Mouse (Mus musculus): ENCODE measurements around the gene Fam3a. TPM values are rescaled to one million over a fixed set of nuclear protein-coding genes. Genes with fewer than 3 reads are reported as not detected.

Gene Fam3a
- polyA plus RNA-seq (2012; fragmentation: generic; extraction: Trizol), result 10 to 100 TPM; 12.8 to 47.3 TPM

DNA sequence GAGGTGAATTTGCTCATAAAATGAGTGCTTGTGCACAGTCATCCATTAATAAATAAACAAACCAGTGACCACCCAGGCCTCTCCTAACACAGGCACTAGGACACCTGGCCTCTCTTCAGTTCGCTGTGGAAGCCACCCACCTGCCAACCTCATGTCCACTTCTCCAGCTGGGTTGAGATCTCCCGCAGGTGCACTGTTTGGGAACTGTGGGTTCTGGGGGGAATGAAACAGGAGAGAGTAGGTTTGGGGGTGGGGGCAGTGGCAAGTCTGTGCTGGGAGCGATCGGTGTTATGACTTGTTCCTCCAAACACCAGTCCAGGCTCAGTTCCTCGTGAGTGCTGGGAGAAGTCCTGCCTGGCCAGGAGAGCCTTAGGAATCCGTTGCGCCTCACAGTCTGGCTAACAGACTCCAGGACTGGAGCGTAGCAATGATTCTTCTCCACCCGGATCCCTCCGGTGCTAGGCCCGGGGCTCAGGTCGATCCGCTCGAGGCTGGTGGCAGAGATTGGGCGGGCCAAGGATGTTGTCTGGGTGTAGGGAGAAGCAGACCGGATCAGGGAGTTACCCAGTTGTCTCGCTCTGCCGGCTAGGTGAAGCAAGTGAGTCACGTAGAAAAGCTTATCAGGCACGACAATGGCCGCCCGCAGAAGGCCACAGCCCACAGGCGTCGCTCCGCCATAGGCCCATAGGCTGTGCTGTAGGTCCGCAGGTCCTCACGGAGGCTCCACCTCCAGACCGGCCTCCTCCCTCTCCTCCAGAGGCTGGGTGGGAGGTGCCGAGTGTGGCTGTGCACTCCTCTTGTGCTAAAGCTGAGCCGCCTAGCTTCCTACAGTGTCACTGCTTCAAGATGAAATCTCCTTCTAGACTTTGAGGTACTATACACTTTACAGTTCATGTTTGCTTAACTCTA lies at the start of gene Fam3a, which contains the start of gene Ikbkg:
Fam3a (minus strand) TSS at position 738 of the 909 bp plus-strand sequence.
Ikbkg (plus strand) TSS at position 756 of the 909 bp plus-strand sequence.

DNA sequence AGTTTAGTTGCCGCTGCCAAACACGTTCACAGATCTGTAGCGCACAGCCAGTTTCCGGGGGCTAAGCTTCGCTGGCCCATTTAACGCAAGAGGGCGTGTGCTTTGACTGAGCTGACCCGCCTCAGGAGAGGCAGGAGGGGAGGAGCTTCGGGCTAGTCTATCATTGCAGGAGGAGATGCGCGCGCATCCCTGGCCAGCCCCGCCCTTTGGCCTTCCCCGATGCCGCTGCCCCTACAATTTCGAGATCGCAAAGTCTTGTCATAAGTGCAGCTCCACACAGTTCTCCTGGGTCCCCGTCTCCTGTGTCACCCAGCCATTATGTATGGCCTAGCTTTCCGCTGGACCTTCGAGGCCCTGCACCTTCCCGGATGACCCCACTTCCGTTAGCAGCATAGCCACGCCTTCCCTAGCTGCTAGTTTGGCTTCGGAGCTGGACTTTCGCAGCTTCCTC lies 35.8 kb upstream of the Fam3a start, which contains the start of gene G6pdx:
G6pdx (minus strand) TSS at position 369 of the 451 bp plus-strand sequence.

DNA sequence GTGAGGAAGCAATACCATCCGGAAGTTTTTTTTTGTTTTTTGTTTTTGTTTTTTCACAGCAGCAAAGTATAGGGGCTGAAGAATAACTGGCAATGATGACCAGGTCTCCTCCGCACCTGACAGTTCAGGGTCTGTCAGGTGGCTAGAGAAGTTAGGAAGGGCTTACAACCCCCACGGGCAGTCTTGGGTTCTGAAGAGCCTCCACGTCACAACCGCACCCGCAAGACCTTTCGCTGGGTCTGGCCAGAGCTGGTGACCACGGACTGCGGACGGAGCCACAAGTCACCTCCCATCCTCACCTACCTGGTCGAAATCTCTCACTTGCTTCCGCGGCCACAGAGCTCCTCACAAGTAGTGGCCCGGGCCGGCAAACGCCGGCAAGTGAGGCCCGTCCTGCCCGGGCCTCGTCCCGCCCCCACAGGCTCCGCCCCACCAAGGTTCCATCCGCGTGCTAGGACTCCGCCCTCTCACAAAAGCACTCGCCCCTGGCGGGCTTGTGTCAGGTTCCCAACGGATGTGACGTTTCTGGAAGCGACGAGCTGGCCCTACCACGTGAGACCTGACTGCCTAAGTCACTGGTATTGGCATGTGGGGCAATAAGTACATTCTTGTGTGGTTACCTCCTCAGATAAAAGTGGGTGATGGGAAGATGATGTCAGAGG lies 20.1 kb downstream of the Fam3a start, which contains the start of the genes Ubl4a and Slc10a3:
Ubl4a (minus strand) TSS at position 331 of the 662 bp plus-strand sequence.
Slc10a3 (minus strand) TSS at position 462 of the 662 bp plus-strand sequence.

DNA sequence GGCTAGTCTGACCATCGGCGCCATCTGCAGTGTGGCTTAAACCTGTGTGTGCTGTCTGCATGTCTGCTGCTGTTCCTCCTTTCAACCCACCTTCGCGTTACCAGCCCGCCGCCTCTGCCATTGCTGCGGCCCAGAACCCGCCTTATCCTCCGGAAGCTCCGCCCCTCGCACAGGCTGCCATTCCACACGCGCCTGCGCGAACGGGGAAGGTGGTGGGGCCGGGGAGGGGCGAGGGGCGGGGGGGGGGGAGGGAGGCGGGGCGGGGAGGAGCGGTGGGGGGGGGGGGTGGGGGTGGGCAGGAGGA lies 39.7 kb downstream of the Fam3a start, which contains the start of gene Lage3:
Lage3 (minus strand) TSS at position 152 of the 304 bp plus-strand sequence.

Other genes with a start within 250 kb of the Fam3a start
- gene Tex28, start 225.4 kb downstream of the Fam3a start, polyA plus RNA-seq (2012; fragmentation: generic; extraction: Trizol), result not detected
- gene Tktl1, start 216.0 kb downstream of the Fam3a start, polyA plus RNA-seq (2012; fragmentation: generic; extraction: Trizol), result not detected
- gene Flna, start 143.5 kb downstream of the Fam3a start, polyA plus RNA-seq (2012; fragmentation: generic; extraction: Trizol), result 100 to 1,000 TPM; 461 to 590 TPM
- gene Emd, start 138.6 kb downstream of the Fam3a start, polyA plus RNA-seq (2012; fragmentation: generic; extraction: Trizol), result 100 to 1,000 TPM; 110 to 114 TPM
- 1,000 to 10,000 TPM; 3,936 to 5,898 TPM for gene Rpl10, start 122.5 kb downstream of the Fam3a start, polyA plus RNA-seq (2012; fragmentation: generic; extraction: Trizol)
- 10 to 100 TPM; 10.8 to 46.7 TPM for gene Taz, start 111.4 kb downstream of the Fam3a start, polyA plus RNA-seq (2012; fragmentation: generic; extraction: Trizol)
- 10 to 100 TPM in 1 of 2 experiments, 1 to 10 TPM in 1; 5.6 to 17.8 TPM for gene Dnase1l1, start 110.9 kb downstream of the Fam3a start, polyA plus RNA-seq (2012; fragmentation: generic; extraction: Trizol)
- gene Atp6ap1, start 96.2 kb downstream of the Fam3a start, polyA plus RNA-seq (2012; fragmentation: generic; extraction: Trizol), result 100 to 1,000 TPM in 1 of 2 experiments, 10 to 100 TPM in 1; 68.8 to 159 TPM
- gene Gdi1, start 88.3 kb downstream of the Fam3a start, polyA plus RNA-seq (2012; fragmentation: generic; extraction: Trizol), result 100 to 1,000 TPM in 1 of 2 experiments, 10 to 100 TPM in 1; 15.1 to 104 TPM
- gene Fam50a, start 80.2 kb downstream of the Fam3a start, polyA plus RNA-seq (2012; fragmentation: generic; extraction: Trizol), result 10 to 100 TPM; 36.1 to 51.7 TPM
- 10 to 100 TPM in 1 of 2 experiments, 1 to 10 TPM in 1; 2.9 to 29.9 TPM for gene Plxna3, start 64.2 kb downstream of the Fam3a start, polyA plus RNA-seq (2012; fragmentation: generic; extraction: Trizol)
- 100 to 1,000 TPM in 1 of 2 experiments, 10 to 100 TPM in 1; 80.4 to 114 TPM for gene Lage3, start 39.7 kb downstream of the Fam3a start, polyA plus RNA-seq (2012; fragmentation: generic; extraction: Trizol)
- gene Ubl4a, start 20.1 kb downstream of the Fam3a start, polyA plus RNA-seq (2012; fragmentation: generic; extraction: Trizol), result 100 to 1,000 TPM in 1 of 2 experiments, 10 to 100 TPM in 1; 43.7 to 146 TPM
- 10 to 100 TPM; 16.1 to 17.9 TPM for gene Slc10a3, start 19.9 kb downstream of the Fam3a start, polyA plus RNA-seq (2012; fragmentation: generic; extraction: Trizol)
- 10 to 100 TPM in 1 of 2 experiments, 1 to 10 TPM in 1; 7.0 to 15.8 TPM for gene Ikbkg, start within 50 bp of the Fam3a start, polyA plus RNA-seq (2012; fragmentation: generic; extraction: Trizol)
- 100 to 1,000 TPM in 1 of 2 experiments, 10 to 100 TPM in 1; 71.9 to 103 TPM for gene G6pdx, start 35.9 kb upstream of the Fam3a start, polyA plus RNA-seq (2012; fragmentation: generic; extraction: Trizol)
- gene Gm6880, start 88.1 kb upstream of the Fam3a start, polyA plus RNA-seq (2012; fragmentation: generic; extraction: Trizol), result not detected
- gene Olfr1326-ps1, start 181.6 kb upstream of the Fam3a start, polyA plus RNA-seq (2012; fragmentation: generic; extraction: Trizol), result not detected
- gene Olfr1325, start 199.4 kb upstream of the Fam3a start, polyA plus RNA-seq (2012; fragmentation: generic; extraction: Trizol), result not detected

Measured in C3H10T1/2 (cell line).